Mouse (Mus musculus) spleen, adult 2 months (tissue): Measurements from ENCODE around the gene 2310034G01Rik.

Experiments
- CTCF ChIP-seq: fragments of 200-500 bp; IDR thresholded peaks from 2 replicates; pipeline ENCODE4 v1.5.1; 2011; ENCODE audit warnings: mild to moderate bottlenecking, inconsistent platforms; ENCODE audit not compliant: insufficient read depth, insufficient read length, insufficient replicate concordance; ENCODE audit errors: extremely low read depth
- POLR2A ChIP-seq: fragments of 200-500 bp; IDR thresholded peaks from 2 replicates; pipeline ENCODE4 v1.6.1; 2011; ENCODE audit warnings: low read depth, low read length, inconsistent platforms

GRCm38 (mm10) chr19:46315752-46316610 is 34.1 kb downstream of the 2310034G01Rik start:
- TF ChIP-seq CTCF: no peak
- no peak for TF ChIP-seq POLR2A
